Mouse (Mus musculus): ENCODE data around the gene Arhgef16.

DNA sequence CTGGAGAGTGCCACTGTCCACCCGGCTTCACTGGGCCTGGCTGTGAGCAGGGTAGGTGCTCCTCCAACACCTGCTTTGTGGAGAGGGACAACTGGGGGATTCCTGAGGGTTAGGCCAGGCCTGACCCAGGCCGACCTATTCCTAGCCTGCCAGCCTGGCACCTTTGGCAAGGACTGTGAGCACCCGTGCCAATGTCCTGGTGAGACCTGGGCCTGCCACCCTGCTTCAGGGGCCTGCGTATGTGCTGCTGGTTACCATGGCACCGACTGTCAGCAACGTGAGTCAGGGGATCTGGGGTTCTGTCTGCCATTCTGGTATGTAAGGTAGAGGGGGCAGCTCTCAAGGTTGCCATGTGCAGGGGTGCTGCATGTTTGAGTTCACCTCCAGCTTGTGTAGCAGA is 34.0 kb downstream of the Arhgef16 start:
- TF ChIP-seq CTCF (IDR thresholded peaks at IDR 0.05; ENCODE audit: extremely low read depth, insufficient read length, insufficient replicate concordance, low read depth, low read length) (no peak), POLR2A (IDR thresholded peaks at IDR 0.05; ENCODE audit: low read depth, low read length) (no peak)
